Mouse (Mus musculus) MEL (cell line): Measurements from ENCODE around the gene Sh3yl1. TPM values are rescaled to one million over a fixed set of nuclear protein-coding genes. Genes with fewer than 3 reads are reported as not detected.

Experiments used
- DNase-seq: peaks from one replicate; pipeline ENCODE4 v3.0.0; 2011; ENCODE audit warnings: low read depth, low spot score
- H3K27ac ChIP-seq: 2 replicates; pipeline ENCODE4 v1.5.1; 2012; ENCODE audit warnings: low read depth, mild to moderate bottlenecking, control low read depth, low read length, moderate library complexity; ENCODE audit not compliant: control insufficient read depth
- H3K27me3 ChIP-seq, 2 experiments: fragments of 150-350 bp in 1 of 2; sonication (generic) in 1 of 2; 2 replicates each; pipeline ENCODE4 v1.6.1; 2012; ENCODE audit warnings: low read length in 2 of 2, mild to moderate bottlenecking in 2 of 2, improper control_type of control experiment in 1 of 2, moderate library complexity in 1 of 2; ENCODE audit not compliant: insufficient read depth in 2 of 2, control insufficient read depth in 1 of 2
- H3K36me3 ChIP-seq, 2 experiments: 2 replicates each; pipeline ENCODE4 v1.6.1; 2012 to 2014; ENCODE audit warnings: low read length in 2 of 2, improper control_type of control experiment in 1 of 2, inconsistent platforms in 1 of 2, mild to moderate bottlenecking in 1 of 2; ENCODE audit not compliant: insufficient read depth in 2 of 2, control insufficient read depth in 1 of 2
- H3K4me1 ChIP-seq, 2 experiments: fragments of 150-350 bp in 1 of 2; sonication (generic) in 1 of 2; 2 replicates each; pipeline ENCODE4 v1.6.1; 2012; ENCODE audit warnings: low read length in 2 of 2, improper control_type of control experiment in 1 of 2, mild to moderate bottlenecking in 1 of 2; ENCODE audit not compliant: insufficient read depth in 2 of 2, control insufficient read depth in 1 of 2
- H3K4me3 ChIP-seq, 2 experiments: fragments of 150-350 bp in 1 of 2; sonication (generic) in 1 of 2; 2 replicates each; pipeline ENCODE4 v1.5.1; 2012; ENCODE audit warnings: low read depth in 2 of 2, low read length in 2 of 2, mild to moderate bottlenecking in 2 of 2, moderate library complexity in 2 of 2, control low read depth in 1 of 2, improper control_type of control experiment in 1 of 2; ENCODE audit not compliant: control insufficient read depth in 1 of 2, insufficient read depth in 1 of 2
- H3K79me2 ChIP-seq: 2 replicates; pipeline ENCODE4 v1.6.1; 2012; ENCODE audit warnings: mild to moderate bottlenecking, low read length, moderate library complexity; ENCODE audit not compliant: control insufficient read depth, poor library complexity, insufficient read depth
- H3K9ac ChIP-seq: 2 replicates; pipeline ENCODE4 v1.6.1; 2012; ENCODE audit warnings: low read depth, mild to moderate bottlenecking, control low read depth, low read length, moderate library complexity; ENCODE audit not compliant: control insufficient read depth, poor library complexity, severe bottlenecking
- H3K9me3 ChIP-seq: fragments of 150-350 bp; sonication (generic); replicated peaks from 2 replicates; pipeline ENCODE4 v1.6.1; 2012; ENCODE audit warnings: mild to moderate bottlenecking, low read length, improper control_type of control experiment, moderate library complexity; ENCODE audit not compliant: insufficient read depth
- BHLHE40 ChIP-seq: IDR thresholded peaks from 2 replicates; pipeline ENCODE4 v1.6.1; 2012; ENCODE audit warnings: low read depth, mild to moderate bottlenecking, inconsistent platforms, low read length, improper control_type of control experiment, borderline replicate concordance
- CHD1 ChIP-seq: IDR thresholded peaks from 2 replicates; pipeline ENCODE4 v1.6.1; 2012; ENCODE audit warnings: low read depth, mild to moderate bottlenecking, inconsistent platforms, low read length, improper control_type of control experiment
- ELF1 ChIP-seq: IDR thresholded peaks from 2 replicates; pipeline ENCODE4 v1.6.1; 2014; ENCODE audit warnings: low read depth, mild to moderate bottlenecking, inconsistent platforms, low read length, improper control_type of control experiment, moderate library complexity
- ETS1 ChIP-seq: IDR thresholded peaks from 2 replicates; pipeline ENCODE4 v1.6.1; 2012; ENCODE audit warnings: low read depth, mild to moderate bottlenecking, inconsistent platforms, low read length, improper control_type of control experiment, moderate library complexity
- GABPA ChIP-seq: IDR thresholded peaks from 2 replicates; pipeline ENCODE4 v1.6.1; 2012; ENCODE audit warnings: low read depth, mild to moderate bottlenecking, inconsistent platforms, low read length, improper control_type of control experiment, moderate library complexity
- GATA1 ChIP-seq: IDR thresholded peaks from 2 replicates; pipeline ENCODE4 v1.6.1; 2011; ENCODE audit warnings: low read depth, low read length, improper control_type of control experiment
- HCFC1 ChIP-seq: IDR thresholded peaks from 2 replicates; pipeline ENCODE4 v1.6.1; 2012; ENCODE audit warnings: low read depth, mild to moderate bottlenecking, inconsistent platforms, low read length, improper control_type of control experiment, moderate library complexity
- JUND ChIP-seq: IDR thresholded peaks from 2 replicates; pipeline ENCODE4 v1.6.1; 2011; ENCODE audit warnings: low read depth, mild to moderate bottlenecking, improper control_type of control experiment, low read length
- KAT2A ChIP-seq: conservative IDR thresholded peaks from 2 replicates; pipeline ENCODE4 v1.6.1; 2012; ENCODE audit warnings: low read depth, low read length, improper control_type of control experiment, inconsistent platforms
- MAZ ChIP-seq: IDR thresholded peaks from 2 replicates; pipeline ENCODE4 v1.6.1; 2012; ENCODE audit warnings: low read depth, mild to moderate bottlenecking, inconsistent platforms, low read length, improper control_type of control experiment
- MEF2A ChIP-seq: IDR thresholded peaks from 2 replicates; pipeline ENCODE4 v1.6.1; 2014; ENCODE audit warnings: low read depth, mild to moderate bottlenecking, inconsistent platforms, low read length, improper control_type of control experiment; ENCODE audit not compliant: poor library complexity, insufficient replicate concordance, severe bottlenecking; ENCODE audit errors: extremely low read depth
- MXI1 ChIP-seq: IDR thresholded peaks from 2 replicates; pipeline ENCODE4 v1.6.1; 2011; ENCODE audit warnings: mild to moderate bottlenecking, low read depth, low read length, improper control_type of control experiment
- MYB ChIP-seq: IDR thresholded peaks from 2 replicates; pipeline ENCODE4 v1.6.1; 2011; ENCODE audit warnings: mild to moderate bottlenecking, low read depth, low read length, improper control_type of control experiment
- NELFE ChIP-seq: IDR thresholded peaks from 2 replicates; pipeline ENCODE4 v1.6.1; 2011; ENCODE audit warnings: low read depth, low read length, improper control_type of control experiment
- NRF1 ChIP-seq: IDR thresholded peaks from 2 replicates; pipeline ENCODE4 v1.6.1; 2014; ENCODE audit warnings: low read depth, mild to moderate bottlenecking, inconsistent platforms, low read length, improper control_type of control experiment, moderate library complexity; ENCODE audit not compliant: poor library complexity, insufficient read depth, severe bottlenecking
- POLR2A ChIP-seq, 2 experiments: IDR thresholded peaks; 2 replicates each; pipeline ENCODE4 v1.6.1; 2011 to 2012; ENCODE audit warnings: low read length in 2 of 2, mild to moderate bottlenecking in 2 of 2, control low read depth in 1 of 2, improper control_type of control experiment in 1 of 2, low read depth in 1 of 2, moderate library complexity in 1 of 2; ENCODE audit not compliant: control insufficient read depth in 1 of 2, insufficient read depth in 1 of 2, poor library complexity in 1 of 2
- POLR2AphosphoS5 ChIP-seq: IDR thresholded peaks from 2 replicates; pipeline ENCODE4 v1.6.1; 2012; ENCODE audit warnings: low read depth, borderline replicate concordance, mild to moderate bottlenecking, inconsistent platforms, low read length, moderate library complexity, mixed read lengths
- RCOR1 ChIP-seq: IDR thresholded peaks from 2 replicates; pipeline ENCODE4 v1.6.1; 2012; ENCODE audit warnings: low read depth, mild to moderate bottlenecking, inconsistent platforms, low read length, improper control_type of control experiment
- TAL1 ChIP-seq: IDR thresholded peaks from 2 replicates; pipeline ENCODE4 v1.6.1; 2012; ENCODE audit warnings: mild to moderate bottlenecking, inconsistent platforms, low read length, moderate library complexity, mixed read lengths
- TBP ChIP-seq: IDR thresholded peaks from 2 replicates; pipeline ENCODE4 v1.8.0; 2011; ENCODE audit warnings: low read depth, low read length, improper control_type of control experiment
- UBTF ChIP-seq: IDR thresholded peaks from 2 replicates; pipeline ENCODE4 v1.6.1; 2012; ENCODE audit warnings: low read depth, mild to moderate bottlenecking, inconsistent platforms, low read length, improper control_type of control experiment, moderate library complexity, borderline replicate concordance; ENCODE audit not compliant: insufficient read depth
- USF2 ChIP-seq, 2 experiments: IDR thresholded peaks; 2 replicates each; pipeline ENCODE4 v1.6.1; 2011 to 2012; ENCODE audit warnings: improper control_type of control experiment in 2 of 2, low read length in 2 of 2, borderline replicate concordance in 1 of 2, inconsistent platforms in 1 of 2, low read depth in 1 of 2, mild to moderate bottlenecking in 1 of 2; ENCODE audit not compliant: insufficient read depth in 1 of 2
- ZC3H11A ChIP-seq: IDR thresholded peaks from 2 replicates; pipeline ENCODE4 v1.6.1; 2012; ENCODE audit warnings: low read depth, mild to moderate bottlenecking, inconsistent platforms, low read length, improper control_type of control experiment
- ZMIZ1 ChIP-seq: IDR thresholded peaks from 2 replicates; pipeline ENCODE4 v1.6.1; 2012; ENCODE audit warnings: low read depth, mild to moderate bottlenecking, inconsistent platforms, low read length, improper control_type of control experiment, moderate library complexity
- ZNF384 ChIP-seq: IDR thresholded peaks from 2 replicates; pipeline ENCODE4 v1.6.1; 2012; ENCODE audit warnings: low read depth, mild to moderate bottlenecking, inconsistent platforms, low read length, improper control_type of control experiment
- polyA plus RNA-seq, 2 experiments: library from polyadenylated mRNA; stranded (reverse) in 1 of 2; unstranded in 1 of 2; fragments of >175 nt in 1 of 2; fragments of >200 nt in 1 of 2; gene quantifications; 2 replicates each; pipeline versions ENCODE4 v1.2.1 to v1.2.4; 2012; ENCODE audit warnings: low replicate concordance in 2 of 2, low read depth in 1 of 2; ENCODE audit not compliant: insufficient read length in 2 of 2, insufficient read depth in 1 of 2, missing spikeins in 1 of 2
- total RNA-seq: library from RNA; depleted of rRNA; stranded (reverse); fragments of 300-350 nt; gene quantifications from 2 replicates; pipeline ENCODE4 v1.2.3, GENCODE M21; 2012

Gene Sh3yl1
- total and polyA plus RNA-seq, 3 experiments = 3.3 to 5.2 TPM; not detected in 1

GRCm38 (mm10) chr12:30879447-30879846 lies 32.0 kb upstream of the Sh3yl1 start:
- no peak overlapping the region for H3K4me3 ChIP-seq
- DNase-seq = no peak
- H3K9me3 ChIP-seq = no peaks in the 10 kb centered on the region
- H3K4me1 ChIP-seq = no peaks in the 10 kb centered on the region
- TF ChIP-seq UBTF (no peak), GABPA (no peak), JUND (no peak), BHLHE40 (no peak), RCOR1 (no peak), GATA1 (no peak), NRF1 (no peak), ETS1 (no peak), MAZ (no peak), NELFE (no peak), ZNF384 (no peak), POLR2AphosphoS5 (no peak), KAT2A (no peak), ELF1 (no peak), ZMIZ1 (no peak), CHD1 (no peak)
- H3K9ac ChIP-seq = no peak overlapping the region
- no peak overlapping the region for H3K27ac ChIP-seq
- no peaks in the 10 kb centered on the region for H3K79me2 ChIP-seq
- no peaks in the 10 kb centered on the region for H3K36me3 ChIP-seq
- H3K27me3 ChIP-seq = peaks cover 2 to 6% of the 10 kb centered on the region in 2 experiments; a peak in 3 of 4 replicates

- Histone ChIP-seq H3K79me2 (no peaks in the 10 kb centered on the region), H3K36me3 (no peaks in the 10 kb centered on the region), H3K4me1 (no peaks in the 10 kb centered on the region), H3K9me3 (no peaks in the 10 kb centered on the region), H3K27me3 (peaks cover 2 to 6% of the 10 kb centered on the region in 2 experiments; a peak in 3 of 4 replicates), H3K4me3 (no peak overlapping the region), H3K27ac (no peak overlapping the region), H3K9ac (no peak overlapping the region)
- TF ChIP-seq MYB (no peak), NRF1 (no peak), TBP (no peak), BHLHE40 (no peak), ZC3H11A (no peak), ZNF384 (no peak), MEF2A (no peak), HCFC1 (no peak), USF2 (IDR thresholded peaks at IDR 0.05; ENCODE audit: borderline replicate concordance in 1 of 2, insufficient read depth in 1 of 2, low read depth in 1 of 2, low read length in 2 of 2) (no peak), MXI1 (no peak), POLR2A (IDR thresholded peaks at IDR 0.05; ENCODE audit: control insufficient read depth in 1 of 2, insufficient read depth in 1 of 2, low read depth in 1 of 2, low read length in 2 of 2, poor library complexity in 1 of 2) (no peak), TAL1 (no peak)
- DNase-seq = no peak
Measured at GRCm38 (mm10) chr12:30883592-30883985, 27.9 kb upstream of the Sh3yl1 start.
